Comparison of ENCODE assay signal across 11 mouse cellular contexts in the genomic region with DNA sequence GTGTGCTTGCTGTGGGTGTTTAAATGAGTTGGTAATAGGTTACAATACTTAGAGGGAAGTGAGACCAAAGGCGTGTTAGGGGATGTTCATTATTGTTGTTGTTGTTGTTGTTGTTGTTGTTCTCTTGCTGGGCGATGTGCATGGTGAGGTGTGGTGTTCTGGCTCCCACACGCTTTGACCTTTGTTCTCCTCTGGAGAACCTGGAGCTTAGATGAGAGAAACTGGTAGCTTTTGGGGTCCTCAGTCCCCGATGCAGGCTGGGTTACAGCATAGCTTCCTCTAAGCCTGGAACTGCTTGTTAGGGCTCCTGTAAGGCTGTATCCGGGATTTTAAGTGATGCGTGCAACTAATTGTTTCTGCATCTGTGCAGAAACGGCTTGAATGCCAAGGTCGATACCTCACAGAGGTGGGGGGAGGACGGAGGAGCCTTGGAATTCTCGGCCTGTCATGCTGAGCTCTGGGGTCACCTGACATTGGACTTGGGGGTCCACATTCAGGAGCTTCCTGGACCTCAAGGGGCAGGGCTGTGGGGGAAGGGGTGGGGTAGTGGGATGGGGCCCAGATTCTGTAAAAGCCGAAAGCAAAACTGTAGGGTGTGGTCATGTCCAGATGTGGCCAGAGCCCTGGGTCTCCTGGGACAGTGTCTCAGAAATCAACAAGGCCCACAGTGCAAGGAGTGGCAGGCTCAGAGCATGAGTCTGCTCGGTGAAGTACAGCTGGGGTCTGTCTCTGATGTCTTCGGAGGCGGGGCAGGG. TPM values are rescaled to one million over a fixed set of nuclear protein-coding genes. Genes with fewer than 3 reads are reported as not detected.
A peak's percentile ranks its signal among the peaks of the same experiment; 100 is the strongest.
DNase-seq lines count a peak whose midpoint lies in the region; ATAC-seq and TF ChIP-seq lines count a peak whose summit lies in the region.
"Had no signal": no experiment of that assay in that cellular context is flagged by ENCODE, and none has a peak within 500 bp of the region (broad histone marks: within the 10 kb centered on the region; RNA-seq: fewer than 3 reads in every experiment).

No protein-coding gene starts in this region.

- TF ChIP-seq EP300 in MEL (IDR thresholded peaks at IDR 0.05; ENCODE audit: low read depth in 1 of 2, low read length in 2 of 2), result no peak

- peaks cover 23% of the 10 kb centered on the region for H3K27me3 ChIP-seq in liver, embryonic 13.5 days
- peaks cover 30% of the 10 kb centered on the region for H3K27me3 ChIP-seq in liver, embryonic 12.5 days (replicated peaks)
- H3K27me3 ChIP-seq in MEL (ENCODE audit: control insufficient read depth in 1 of 2, insufficient read depth in 2 of 2, low read length in 2 of 2), result peaks cover 0 to 5% of the 10 kb centered on the region in 2 experiments; a peak in 2 of 4 replicates
- H3K27me3 ChIP-seq in heart, embryonic 16.5 days (ENCODE audit: control insufficient read depth, insufficient read depth, low read length), result peaks cover 9% of the 10 kb centered on the region; the same call in 1 of the 2 replicates
- H3K27me3 ChIP-seq in splenic B cell, adult 2 months (ENCODE audit: control insufficient read depth, insufficient read depth, low read length, poor library complexity, severe bottlenecking), result no peaks in the 10 kb centered on the region

- DNase-seq in liver, embryonic 13.5 days, result no peak
- DNase-seq in MEL (ENCODE audit: low read depth, low spot score), result no peak
- peak; percentile 36 for DNase-seq in splenic B cell, adult 2 months (ENCODE audit: low read depth, low spot score)
- DNase-seq in frontal cortex, postnatal 10 days (ENCODE audit: low spot score in 2 of 2), result no peak
- DNase-seq in cerebellum, postnatal 10 days, result no peak
- DNase-seq: cerebellum, adult 9-10 months had no signal

- TF ChIP-seq POLR2A in MEL (IDR thresholded peaks at IDR 0.05; ENCODE audit: control insufficient read depth in 1 of 2, insufficient read depth in 1 of 2, low read depth in 1 of 2, low read length in 2 of 2, poor library complexity in 1 of 2), result no peak

- no peaks in the 10 kb centered on the region for H3K36me3 ChIP-seq in liver, embryonic 13.5 days
- H3K36me3 ChIP-seq in liver, embryonic 12.5 days, result no peaks in the 10 kb centered on the region
- peaks cover 0 to 16% of the 10 kb centered on the region in 2 experiments; a peak in 2 of 4 replicates for H3K36me3 ChIP-seq in MEL (ENCODE audit: control insufficient read depth in 1 of 2, insufficient read depth in 2 of 2, low read length in 2 of 2)
- no peaks in the 10 kb centered on the region for H3K36me3 ChIP-seq in heart, embryonic 16.5 days (ENCODE audit: control insufficient read depth, insufficient read depth)
- peaks cover 3% of the 10 kb centered on the region for H3K36me3 ChIP-seq in splenic B cell, adult 2 months (ENCODE audit: control insufficient read depth, insufficient read depth, low read length, poor library complexity, severe bottlenecking)
- H3K36me3 ChIP-seq: lung, embryonic 15.5 days had no signal

- no peak overlapping the region for H3K4me2 ChIP-seq in liver, embryonic 13.5 days
- H3K4me2 ChIP-seq in liver, embryonic 12.5 days, result no peak overlapping the region
- peak overlapping the region; percentile 10; the same call in 1 of the 2 replicates for H3K4me2 ChIP-seq in heart, embryonic 16.5 days (ENCODE audit: low read depth, low read length)
- H3K4me2 ChIP-seq: lung, embryonic 15.5 days had no signal

- WGBS in liver, embryonic 13.5 days (ENCODE audit: insufficient replicate concordance), result 49% methylated on average over 14 of the region's 14 CpGs
- WGBS in liver, embryonic 12.5 days (ENCODE audit: insufficient replicate concordance), result 55% methylated on average over 14 of the region's 14 CpGs
- 72% methylated on average over 14 of the region's 14 CpGs for WGBS in heart, embryonic 16.5 days

- H3K9ac ChIP-seq in liver, embryonic 13.5 days, result no peak overlapping the region
- no peak overlapping the region for H3K9ac ChIP-seq in liver, embryonic 12.5 days
- H3K9ac ChIP-seq in MEL (ENCODE audit: control insufficient read depth, low read depth, low read length, poor library complexity, severe bottlenecking), result no peak overlapping the region
- H3K9ac ChIP-seq in heart, embryonic 16.5 days (ENCODE audit: low read length), result no peak overlapping the region
- H3K9ac ChIP-seq: lung, embryonic 15.5 days had no signal

- H3K4me3 ChIP-seq in liver, embryonic 13.5 days (replicated peaks), result no peak overlapping the region
- H3K4me3 ChIP-seq in liver, embryonic 12.5 days, result no peak overlapping the region
- no peak overlapping the region for H3K4me3 ChIP-seq in MEL (ENCODE audit: control insufficient read depth in 1 of 2, insufficient read depth in 1 of 2, low read depth in 2 of 2, low read length in 2 of 2)
- H3K4me3 ChIP-seq in heart, embryonic 16.5 days (ENCODE audit: low read length), result no peak overlapping the region
- H3K4me3 ChIP-seq: lung, embryonic 15.5 days had no signal

- H3K79me2 ChIP-seq in MEL (ENCODE audit: control insufficient read depth, insufficient read depth, low read length, poor library complexity), result no peaks in the 10 kb centered on the region; the same call in 1 of the 2 replicates

- ATAC-seq in liver, embryonic 13.5 days (ENCODE audit: low read depth), result no peak
- ATAC-seq in liver, embryonic 12.5 days, result no peak
- ATAC-seq in heart, embryonic 16.5 days (replicated peaks; ENCODE audit: extremely low read depth, insufficient read depth, low FRiP score), result no peak
- ATAC-seq: intestine, postnatal 0 days had no signal

- H3K9me3 ChIP-seq in liver, embryonic 13.5 days (replicated peaks), result no peaks in the 10 kb centered on the region
- no peaks in the 10 kb centered on the region for H3K9me3 ChIP-seq in liver, embryonic 12.5 days (replicated peaks)
- no peaks in the 10 kb centered on the region for H3K9me3 ChIP-seq in MEL (replicated peaks; ENCODE audit: insufficient read depth, low read length)
- H3K9me3 ChIP-seq in heart, embryonic 16.5 days (replicated peaks; ENCODE audit: control insufficient read depth, low read length), result no peaks in the 10 kb centered on the region
- H3K9me3 ChIP-seq: lung, embryonic 15.5 days had no signal

- H3K27ac ChIP-seq in liver, embryonic 13.5 days, result peak overlapping the region; percentile 1; the same call in 1 of the 2 replicates
- no peak overlapping the region for H3K27ac ChIP-seq in liver, embryonic 12.5 days
- H3K27ac ChIP-seq in MEL (ENCODE audit: control insufficient read depth, low read depth, low read length), result peak overlapping the region; percentile 1; the same call in 1 of the 2 replicates
- H3K27ac ChIP-seq in heart, embryonic 16.5 days (ENCODE audit: low read length), result no peak overlapping the region
- H3K27ac ChIP-seq: lung, embryonic 15.5 days had no signal

- TF ChIP-seq CTCF in MEL (IDR thresholded peaks at IDR 0.05 in 2 of 3, conservative IDR thresholded peaks at IDR 0.05 in 1 of 3; ENCODE audit: control insufficient read depth in 1 of 3, insufficient read depth in 1 of 3, low read depth in 2 of 3, low read length in 3 of 3, poor library complexity in 1 of 3, severe bottlenecking in 1 of 3), result no peak

- H3K4me1 ChIP-seq in liver, embryonic 13.5 days (replicated peaks), result peaks cover 63% of the 10 kb centered on the region
- H3K4me1 ChIP-seq in liver, embryonic 12.5 days, result peaks cover 70% of the 10 kb centered on the region
- peaks cover 7 to 31% of the 10 kb centered on the region in 2 experiments; a peak in 3 of 4 replicates for H3K4me1 ChIP-seq in MEL (ENCODE audit: control insufficient read depth in 1 of 2, insufficient read depth in 2 of 2, low read length in 2 of 2)
- H3K4me1 ChIP-seq in heart, embryonic 16.5 days (ENCODE audit: control insufficient read depth, insufficient read depth, low read length), result peaks cover 37% of the 10 kb centered on the region

- TF ChIP-seq RAD21 in MEL (IDR thresholded peaks at IDR 0.05; ENCODE audit: low read depth, low read length), result no peak

RNA-seq across cellular contexts. Expression of gene Fmnl1, which starts 5.0 kb away (rescaled TPM):
- polyA plus RNA-seq in liver, embryonic 13.5 days (2015; fragmentation: Nextera tagmentation; extraction: Ambion mirVana), result 3.0 TPM in 2 replicates
- polyA plus RNA-seq in liver, embryonic 12.5 days (2016; fragmentation: Nextera tagmentation; extraction: Ambion mirVana), result 5.2 and 5.7 TPM in 2 replicates
- 1.4 and 1.7 TPM in 2 replicates for total RNA-seq in MEL (2012; rRNA removed)
- 10 to 100 TPM in 1 of 2 experiments, not detected in 1; 17.2 TPM for polyA plus RNA-seq in MEL (2012; ENCODE audit: insufficient read depth in 1 of 2, insufficient read length in 2 of 2, low read depth in 1 of 2, low replicate concordance in 2 of 2, missing spikeins in 1 of 2)
- 4.0 and 7.6 TPM in 2 replicates for polyA plus RNA-seq in heart, embryonic 16.5 days (2015; fragmentation: Nextera tagmentation; extraction: Ambion mirVana)

RNA-seq across cellular contexts. Expression of gene 1700023F06Rik, which starts 32.5 kb away (rescaled TPM):
- not detected in 2 replicates for polyA plus RNA-seq in liver, embryonic 13.5 days (2015; fragmentation: Nextera tagmentation; extraction: Ambion mirVana)
- 0.11 TPM in 1 of 2 replicates, not detected in the other for polyA plus RNA-seq in liver, embryonic 12.5 days (2016; fragmentation: Nextera tagmentation; extraction: Ambion mirVana)
- not detected in 2 replicates for total RNA-seq in MEL (2012; rRNA removed)
- polyA plus RNA-seq in MEL (2012; ENCODE audit: insufficient read depth in 1 of 2, insufficient read length in 2 of 2, low read depth in 1 of 2, low replicate concordance in 2 of 2, missing spikeins in 1 of 2), result not detected
- polyA plus RNA-seq in heart, embryonic 16.5 days (2015; fragmentation: Nextera tagmentation; extraction: Ambion mirVana), result 0.17 and 0.25 TPM in 2 replicates
- total RNA-seq: gastrocnemius, postnatal 36 days had no signal

RNA-seq across cellular contexts. Expression of gene Spata32, which starts 42.4 kb away (rescaled TPM):
- polyA plus RNA-seq in liver, embryonic 13.5 days (2015; fragmentation: Nextera tagmentation; extraction: Ambion mirVana), result not detected in 2 replicates
- polyA plus RNA-seq in liver, embryonic 12.5 days (2016; fragmentation: Nextera tagmentation; extraction: Ambion mirVana), result not detected in 2 replicates
- not detected in 2 replicates for total RNA-seq in MEL (2012; rRNA removed)
- not detected for polyA plus RNA-seq in MEL (2012; ENCODE audit: insufficient read depth in 1 of 2, insufficient read length in 2 of 2, low read depth in 1 of 2, low replicate concordance in 2 of 2, missing spikeins in 1 of 2)
- not detected in 2 replicates for polyA plus RNA-seq in heart, embryonic 16.5 days (2015; fragmentation: Nextera tagmentation; extraction: Ambion mirVana)
- total RNA-seq: gastrocnemius, postnatal 36 days had no signal
- polyA plus RNA-seq: intestine, postnatal 0 days; lung, embryonic 15.5 days had no signal

RNA-seq across cellular contexts. Expression of gene Hexim2, which starts 43.6 kb away (rescaled TPM):
- polyA plus RNA-seq in liver, embryonic 13.5 days (2015; fragmentation: Nextera tagmentation; extraction: Ambion mirVana), result 6.3 and 7.7 TPM in 2 replicates
- 9.5 and 10.0 TPM in 2 replicates for polyA plus RNA-seq in liver, embryonic 12.5 days (2016; fragmentation: Nextera tagmentation; extraction: Ambion mirVana)
- 12.3 and 17.2 TPM in 2 replicates for total RNA-seq in MEL (2012; rRNA removed)
- 10 to 100 TPM in 1 of 2 experiments, not detected in 1; 12.5 TPM for polyA plus RNA-seq in MEL (2012; ENCODE audit: insufficient read depth in 1 of 2, insufficient read length in 2 of 2, low read depth in 1 of 2, low replicate concordance in 2 of 2, missing spikeins in 1 of 2)
- 6.1 and 7.4 TPM in 2 replicates for polyA plus RNA-seq in heart, embryonic 16.5 days (2015; fragmentation: Nextera tagmentation; extraction: Ambion mirVana)

RNA-seq across cellular contexts. Expression of gene Hexim1, which starts 59.8 kb away (rescaled TPM):
- polyA plus RNA-seq in liver, embryonic 13.5 days (2015; fragmentation: Nextera tagmentation; extraction: Ambion mirVana), result 2.6 and 3.0 TPM in 2 replicates
- polyA plus RNA-seq in liver, embryonic 12.5 days (2016; fragmentation: Nextera tagmentation; extraction: Ambion mirVana), result 2.4 and 3.0 TPM in 2 replicates
- 17.3 and 18.4 TPM in 2 replicates for total RNA-seq in MEL (2012; rRNA removed)
- polyA plus RNA-seq in MEL (2012; ENCODE audit: insufficient read depth in 1 of 2, insufficient read length in 2 of 2, low read depth in 1 of 2, low replicate concordance in 2 of 2, missing spikeins in 1 of 2), result 10 to 100 TPM in 1 of 2 experiments, not detected in 1; 25.4 TPM
- polyA plus RNA-seq in heart, embryonic 16.5 days (2015; fragmentation: Nextera tagmentation; extraction: Ambion mirVana), result 2.9 TPM in 2 replicates

Comparison
In these comparisons a context has a peak if more than half of its experiments do, and no peak if none do; other contexts are left out.
1. H3K27ac ChIP-seq: peak in liver, embryonic 13.5 days (single experiment) and MEL (single experiment); none in liver, embryonic 12.5 days (single experiment) and heart, embryonic 16.5 days (single experiment).